Comparison of ENCODE assay signal across 11 mouse cellular contexts in the genomic region with DNA sequence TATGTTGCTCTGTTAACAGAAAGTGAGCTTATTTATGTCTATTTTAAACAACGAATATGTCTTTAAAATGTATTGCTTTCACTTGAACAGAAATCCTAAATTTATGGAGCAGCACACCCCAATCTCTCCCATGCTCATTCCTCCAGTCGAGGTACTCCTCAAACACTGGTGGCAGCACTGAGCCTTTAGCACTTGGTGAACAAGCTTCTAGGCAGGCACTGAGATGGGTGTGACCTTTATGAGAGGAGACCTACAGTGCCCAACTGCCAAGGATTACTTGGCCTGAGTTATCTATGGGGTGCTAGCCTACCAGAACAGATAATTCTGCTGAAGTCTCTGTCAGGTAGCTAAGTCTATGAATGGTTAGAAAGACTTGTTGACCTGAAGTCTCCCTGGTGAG. TPM values are rescaled to one million over a fixed set of nuclear protein-coding genes. Genes with fewer than 3 reads are reported as not detected.
DNase-seq lines count a peak whose midpoint lies in the region; ATAC-seq and TF ChIP-seq lines count a peak whose summit lies in the region.
"Had no signal": no experiment of that assay in that cellular context is flagged by ENCODE, and none has a peak within 500 bp of the region (broad histone marks: within the 10 kb centered on the region; RNA-seq: fewer than 3 reads in every experiment).

No protein-coding gene starts in this region.

- no peak for ATAC-seq in forebrain, postnatal 0 days
- ATAC-seq in midbrain, embryonic 11.5 days (ENCODE audit: low FRiP score), result no peak
- ATAC-seq in midbrain, embryonic 13.5 days, result no peak
- ATAC-seq in intestine, embryonic 16.5 days, result 0 out of 2 replicates have a peak, but pooled peaks have one; percentile 34
- ATAC-seq in forebrain, embryonic 13.5 days, result no peak

- no peak overlapping the region for H3K27ac ChIP-seq in forebrain, postnatal 0 days (ENCODE audit: low read depth, low read length)
- H3K27ac ChIP-seq in forebrain, embryonic 10.5 days, result no peak overlapping the region
- H3K27ac ChIP-seq in midbrain, embryonic 11.5 days (ENCODE audit: low read depth, low read length), result no peak overlapping the region
- no peak overlapping the region for H3K27ac ChIP-seq in midbrain, embryonic 13.5 days
- no peak overlapping the region for H3K27ac ChIP-seq in intestine, embryonic 16.5 days (ENCODE audit: low read length)
- H3K27ac ChIP-seq in small intestine, adult 2 months (ENCODE audit: insufficient read depth, low read depth, low read length), result no peak overlapping the region
- H3K27ac ChIP-seq in forebrain, embryonic 13.5 days, result no peak overlapping the region
- H3K27ac ChIP-seq: embryonic facial prominence, embryonic 15.5 days had no signal

- peak; percentile 50 for TF ChIP-seq CTCF in forebrain, postnatal 0 days (IDR thresholded peaks at IDR 0.05; ENCODE audit: low read depth)
- TF ChIP-seq CTCF in small intestine, adult 2 months (IDR thresholded peaks at IDR 0.05; ENCODE audit: extremely low read depth, insufficient read length, insufficient replicate concordance, low read depth, low read length), result peak; percentile 51; the same call in 1 of the 2 replicates

- no peaks in the 10 kb centered on the region for H3K9me3 ChIP-seq in forebrain, postnatal 0 days (ENCODE audit: low read length)
- H3K9me3 ChIP-seq in forebrain, embryonic 10.5 days, result no peaks in the 10 kb centered on the region
- H3K9me3 ChIP-seq in midbrain, embryonic 11.5 days (ENCODE audit: control insufficient read depth, low read length), result no peaks in the 10 kb centered on the region
- H3K9me3 ChIP-seq in midbrain, embryonic 13.5 days, result no peaks in the 10 kb centered on the region
- no peaks in the 10 kb centered on the region for H3K9me3 ChIP-seq in intestine, embryonic 16.5 days (ENCODE audit: control insufficient read depth, low read length)
- no peaks in the 10 kb centered on the region for H3K9me3 ChIP-seq in forebrain, embryonic 13.5 days (replicated peaks)
- H3K9me3 ChIP-seq: embryonic facial prominence, embryonic 15.5 days had no signal

- no peak for TF ChIP-seq POLR2A in small intestine, adult 2 months (IDR thresholded peaks at IDR 0.05; ENCODE audit: low read depth, low read length)

- H3K9ac ChIP-seq in forebrain, postnatal 0 days, result no peak overlapping the region
- H3K9ac ChIP-seq in midbrain, embryonic 11.5 days (ENCODE audit: low read length), result no peak overlapping the region
- H3K9ac ChIP-seq in midbrain, embryonic 13.5 days (replicated peaks), result no peak overlapping the region
- no peak overlapping the region for H3K9ac ChIP-seq in intestine, embryonic 16.5 days (ENCODE audit: low read depth, low read length)
- H3K9ac ChIP-seq in forebrain, embryonic 13.5 days, result no peak overlapping the region
- H3K9ac ChIP-seq: embryonic facial prominence, embryonic 15.5 days had no signal

- WGBS in forebrain, postnatal 0 days, result 53% methylated on average over 2 of the region's 2 CpGs
- 57% methylated on average over 2 of the region's 2 CpGs for WGBS in forebrain, embryonic 10.5 days
- 60% methylated on average over 2 of the region's 2 CpGs for WGBS in midbrain, embryonic 11.5 days
- 72% methylated on average over 2 of the region's 2 CpGs for WGBS in midbrain, embryonic 13.5 days
- WGBS in intestine, embryonic 16.5 days, result 49% methylated on average over 2 of the region's 2 CpGs
- 38% methylated on average over 2 of the region's 2 CpGs for WGBS in small intestine, adult 2 months
- WGBS in forebrain, embryonic 13.5 days, result 64% methylated on average over 2 of the region's 2 CpGs

- no peaks in the 10 kb centered on the region for H3K36me3 ChIP-seq in forebrain, postnatal 0 days (ENCODE audit: insufficient read depth)
- H3K36me3 ChIP-seq in forebrain, embryonic 10.5 days (replicated peaks), result peaks cover 17% of the 10 kb centered on the region
- H3K36me3 ChIP-seq in midbrain, embryonic 11.5 days (ENCODE audit: control insufficient read depth, insufficient read depth, low read length), result no peaks in the 10 kb centered on the region; the same call in 1 of the 2 replicates
- H3K36me3 ChIP-seq in midbrain, embryonic 13.5 days, result peaks cover 15% of the 10 kb centered on the region
- no peaks in the 10 kb centered on the region for H3K36me3 ChIP-seq in intestine, embryonic 16.5 days (ENCODE audit: control insufficient read depth, insufficient read depth, low read length)
- H3K36me3 ChIP-seq in small intestine, adult 2 months (ENCODE audit: control insufficient read depth, insufficient read depth, low read length), result peaks cover 12% of the 10 kb centered on the region
- H3K36me3 ChIP-seq in forebrain, embryonic 13.5 days (ENCODE audit: poor library complexity, severe bottlenecking), result peaks cover 11% of the 10 kb centered on the region

- H3K4me3 ChIP-seq in forebrain, postnatal 0 days (ENCODE audit: low read depth, low read length), result no peak overlapping the region
- no peak overlapping the region for H3K4me3 ChIP-seq in forebrain, embryonic 10.5 days
- H3K4me3 ChIP-seq in midbrain, embryonic 11.5 days (ENCODE audit: low read depth, low read length), result no peak overlapping the region
- H3K4me3 ChIP-seq in midbrain, embryonic 13.5 days (replicated peaks), result no peak overlapping the region
- H3K4me3 ChIP-seq in intestine, embryonic 16.5 days (ENCODE audit: low read length), result no peak overlapping the region
- no peak overlapping the region for H3K4me3 ChIP-seq in small intestine, adult 2 months (ENCODE audit: low read depth, low read length)
- no peak overlapping the region for H3K4me3 ChIP-seq in forebrain, embryonic 13.5 days
- H3K4me3 ChIP-seq: embryonic facial prominence, embryonic 15.5 days had no signal

- no peak for DNase-seq in forebrain, postnatal 0 days
- DNase-seq in forebrain, embryonic 10.5 days (ENCODE audit: extremely low spot score, low spot score), result no peak
- DNase-seq in midbrain, embryonic 11.5 days (ENCODE audit: low spot score, missing footprints), result peak; percentile 82
- no peak for DNase-seq in cerebellum, postnatal 25 days
- DNase-seq: gastrocnemius, postnatal 14 days; kidney, adult 9 months had no signal

- no peaks in the 10 kb centered on the region for H3K4me1 ChIP-seq in forebrain, postnatal 0 days (ENCODE audit: insufficient read depth)
- peaks cover 21% of the 10 kb centered on the region for H3K4me1 ChIP-seq in forebrain, embryonic 10.5 days
- no peaks in the 10 kb centered on the region for H3K4me1 ChIP-seq in midbrain, embryonic 11.5 days (ENCODE audit: control insufficient read depth, insufficient read depth, low read length)
- H3K4me1 ChIP-seq in midbrain, embryonic 13.5 days (replicated peaks), result peaks cover 10% of the 10 kb centered on the region
- H3K4me1 ChIP-seq in intestine, embryonic 16.5 days (ENCODE audit: control insufficient read depth, insufficient read depth, low read length), result peaks cover 25% of the 10 kb centered on the region
- H3K4me1 ChIP-seq in small intestine, adult 2 months (ENCODE audit: control insufficient read depth, insufficient read depth, insufficient read length, low read length), result peaks cover 25% of the 10 kb centered on the region; the same call in 1 of the 2 replicates
- H3K4me1 ChIP-seq in forebrain, embryonic 13.5 days, result no peaks in the 10 kb centered on the region

- H3K27me3 ChIP-seq in forebrain, postnatal 0 days (ENCODE audit: insufficient read depth, low read length), result no peaks in the 10 kb centered on the region
- no peaks in the 10 kb centered on the region for H3K27me3 ChIP-seq in forebrain, embryonic 10.5 days (ENCODE audit: poor library complexity, severe bottlenecking)
- no peaks in the 10 kb centered on the region for H3K27me3 ChIP-seq in midbrain, embryonic 11.5 days (ENCODE audit: control insufficient read depth, insufficient read depth, low read length)
- H3K27me3 ChIP-seq in midbrain, embryonic 13.5 days, result no peaks in the 10 kb centered on the region
- no peaks in the 10 kb centered on the region for H3K27me3 ChIP-seq in intestine, embryonic 16.5 days (replicated peaks; ENCODE audit: control insufficient read depth, insufficient read depth, low read length)
- no peaks in the 10 kb centered on the region for H3K27me3 ChIP-seq in small intestine, adult 2 months (ENCODE audit: control insufficient read depth, insufficient read depth, low read length)
- no peaks in the 10 kb centered on the region for H3K27me3 ChIP-seq in forebrain, embryonic 13.5 days
- H3K27me3 ChIP-seq: embryonic facial prominence, embryonic 15.5 days had no signal

- H3K4me2 ChIP-seq in forebrain, postnatal 0 days (ENCODE audit: low read depth), result no peak overlapping the region
- H3K4me2 ChIP-seq in midbrain, embryonic 11.5 days, result no peak overlapping the region
- no peak overlapping the region for H3K4me2 ChIP-seq in midbrain, embryonic 13.5 days (replicated peaks)
- H3K4me2 ChIP-seq in intestine, embryonic 16.5 days (ENCODE audit: low read depth, low read length), result no peak overlapping the region
- no peak overlapping the region for H3K4me2 ChIP-seq in forebrain, embryonic 13.5 days
- H3K4me2 ChIP-seq: embryonic facial prominence, embryonic 15.5 days had no signal

RNA-seq across cellular contexts. Expression of gene Mob2, which starts 41.2 kb away (rescaled TPM):
- 37.8 and 42.5 TPM in 2 replicates for total RNA-seq in forebrain, postnatal 0 days (2014; rRNA removed)
- 39.8 and 39.9 TPM in 2 replicates for polyA plus RNA-seq in forebrain, postnatal 0 days (2015; fragmentation: Nextera tagmentation; extraction: Ambion mirVana)
- 60.9 and 65.7 TPM in 2 replicates for polyA plus RNA-seq in forebrain, embryonic 10.5 days (2016; fragmentation: Nextera tagmentation; extraction: Ambion mirVana)
- polyA plus RNA-seq in midbrain, embryonic 11.5 days (2014; fragmentation: Nextera tagmentation; extraction: Ambion mirVana), result 59.2 and 60.2 TPM in 2 replicates
- 52.3 and 56.9 TPM in 2 replicates for polyA plus RNA-seq in midbrain, embryonic 13.5 days (2015; fragmentation: Nextera tagmentation; extraction: Ambion mirVana)
- polyA plus RNA-seq in intestine, embryonic 16.5 days (2015; fragmentation: Nextera tagmentation; extraction: Ambion mirVana), result 57.8 and 64.4 TPM in 2 replicates
- polyA plus RNA-seq in small intestine, adult 2 months (2012; rRNA removed), result 26.1 and 31.8 TPM in 2 replicates
- 51.0 and 58.1 TPM in 2 replicates for polyA plus RNA-seq in forebrain, embryonic 13.5 days (2015; fragmentation: Nextera tagmentation; extraction: Ambion mirVana)
